Mouse (Mus musculus): ENCODE results near the gene Rep15. TPM values are rescaled to one million over a fixed set of nuclear protein-coding genes. Genes with fewer than 3 reads are reported as not detected.

The Rep15 gene
- total and polyA plus RNA-seq, 2 experiments from 2014 or later = 0.49 to 0.83 TPM

DNA sequence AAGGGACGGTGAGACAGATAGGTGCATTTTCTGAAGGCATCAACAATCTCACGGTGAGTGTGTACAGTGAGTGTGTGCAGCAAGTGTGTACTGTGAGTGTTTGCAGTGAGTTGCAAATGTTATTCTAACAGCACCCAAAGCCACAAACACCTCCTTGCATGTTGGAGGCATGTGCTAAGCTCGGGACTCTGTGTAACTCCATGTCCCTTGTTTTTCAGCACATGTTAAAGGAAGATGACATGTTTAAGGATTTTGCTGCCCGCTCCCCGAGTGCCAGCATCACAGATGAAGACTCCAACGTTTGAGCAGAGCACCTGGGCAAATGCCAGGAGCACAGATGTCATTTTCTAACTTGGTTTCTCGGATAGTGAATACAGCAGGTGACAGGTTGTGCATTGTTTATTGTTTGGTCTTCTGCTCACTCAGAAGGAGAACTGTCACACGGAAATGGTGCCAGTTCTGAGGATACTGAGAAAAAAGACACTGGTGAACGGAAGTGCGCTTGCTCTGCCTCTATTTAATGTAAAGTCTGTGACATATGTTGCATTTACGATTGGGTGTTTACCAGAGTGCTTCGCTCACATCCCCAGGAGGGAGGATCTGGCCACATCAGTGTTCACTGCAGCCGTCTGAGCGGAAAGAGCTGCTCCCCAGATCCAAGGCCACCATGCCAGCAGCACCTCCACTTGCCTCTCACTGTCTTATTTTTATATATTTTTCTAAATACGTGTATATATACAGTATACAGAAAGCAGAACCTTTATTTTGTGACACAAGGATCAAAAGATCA, 2.1 kb upstream of the Rep15 start:
- no peak overlapping the region for H3K4me2 ChIP-seq (ENCODE audit: low read depth, low read length, poor library complexity, severe bottlenecking)
- H3K4me1 ChIP-seq (ENCODE audit: insufficient read depth, low read length) = no peaks in the 10 kb centered on the region
- no peak overlapping the region for H3K4me3 ChIP-seq (ENCODE audit: low read depth, low read length)
- H3K36me3 ChIP-seq (ENCODE audit: insufficient read depth, low read length) = 0 out of 2 replicates have a peak, but pooled peaks cover 8% of the 10 kb centered on the region
- H3K27me3 ChIP-seq (ENCODE audit: insufficient read depth, low read length) = no peaks in the 10 kb centered on the region
- TF ChIP-seq CTCF (IDR thresholded peaks at IDR 0.05) = no peak
- no peaks in the 10 kb centered on the region for H3K9me3 ChIP-seq (ENCODE audit: low read length)
- ATAC-seq (ENCODE audit: low FRiP score) (no peak), DNase-seq (ENCODE audit: low spot score) (peak; percentile 19)
- no peak overlapping the region for H3K9ac ChIP-seq (replicated peaks; ENCODE audit: low read length, poor library complexity, severe bottlenecking)
- H3K27ac ChIP-seq (ENCODE audit: low read depth, low read length) = no peak overlapping the region
- whole genome bisulfite sequencing = 88% methylated on average over 15 of the region's 15 CpGs

DNA sequence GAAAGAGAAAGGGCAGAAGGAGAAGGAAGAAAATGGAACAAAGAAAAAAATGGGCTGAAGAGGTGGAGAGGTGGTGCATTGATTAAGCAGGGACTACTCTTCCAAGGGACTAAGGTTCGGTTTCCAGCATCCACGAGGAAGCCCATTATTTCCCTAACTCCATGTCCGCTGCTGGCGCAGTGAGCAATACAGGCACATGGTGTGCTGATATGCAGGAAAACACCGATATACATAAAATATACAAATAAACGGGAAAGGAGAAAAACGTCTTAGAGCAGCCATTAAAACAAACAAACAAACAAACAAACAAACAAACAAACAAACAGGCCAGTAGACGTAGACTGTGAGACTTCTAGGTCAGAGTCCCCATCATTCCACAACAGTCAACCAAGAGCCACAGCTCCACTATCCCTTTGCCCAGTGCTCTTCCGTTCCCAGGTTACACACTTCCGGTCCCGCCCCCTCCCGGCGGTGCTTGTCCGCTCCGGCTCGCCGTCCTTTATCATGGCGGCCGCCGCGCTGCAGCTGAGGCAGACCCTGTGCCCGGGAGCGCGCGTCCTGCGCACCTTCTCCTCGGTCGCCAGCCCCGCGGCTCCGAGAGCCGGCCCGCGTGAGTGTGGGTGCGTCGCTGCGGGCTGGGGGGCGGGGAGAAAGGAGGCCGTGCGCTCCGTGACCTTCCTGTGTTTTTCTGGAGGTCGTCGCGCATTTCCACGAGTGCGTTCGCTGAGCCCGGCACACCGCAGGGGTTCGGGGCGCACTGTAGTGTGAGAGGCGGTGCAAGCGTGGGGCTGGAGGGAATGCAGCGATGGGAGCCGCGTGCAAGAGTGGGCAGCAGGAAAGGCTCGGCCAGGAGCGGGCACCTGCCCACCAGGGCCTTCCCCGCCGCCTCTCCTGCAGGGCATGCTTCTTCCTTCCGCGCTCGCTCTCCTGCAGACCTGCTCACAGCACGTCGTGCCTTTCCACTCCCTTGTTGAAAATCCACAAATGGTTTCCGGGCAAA, 10.2 kb downstream of the Rep15 start, which contains the start of gene Mrps35:
TSS of gene Mrps35 (plus strand) at position 474 of the 1,000 bp plus-strand sequence.
- 4% methylated on average over 66 of the region's 66 CpGs for WGBS
- Histone ChIP-seq H3K27ac (ENCODE audit: low read depth, low read length) (peak within 1 kb of the TSS; percentile 92), H3K27me3 (ENCODE audit: insufficient read depth, low read length) (no peaks in the 10 kb centered on the region; the same call in 1 of the 2 replicates), H3K4me1 (ENCODE audit: insufficient read depth, low read length) (peaks cover 6% of the 10 kb centered on the region; the same call in 1 of the 2 replicates), H3K9me3 (ENCODE audit: low read length) (no peaks in the 10 kb centered on the region), H3K4me3 (ENCODE audit: low read depth, low read length) (peak within 1 kb of the TSS; percentile 75), H3K36me3 (ENCODE audit: insufficient read depth, low read length) (peaks cover 5% of the 10 kb centered on the region; the same call in 1 of the 2 replicates), H3K4me2 (ENCODE audit: low read depth, low read length, poor library complexity, severe bottlenecking) (peak within 1 kb of the TSS; percentile 68), H3K9ac (replicated peaks; ENCODE audit: low read length, poor library complexity, severe bottlenecking) (peak within 1 kb of the TSS; percentile 95)
- TF ChIP-seq CTCF (IDR thresholded peaks at IDR 0.05) = peak; percentile 50
- peak; percentile 99 for ATAC-seq (ENCODE audit: low FRiP score)
- peak; percentile 95 for DNase-seq (ENCODE audit: low spot score)

DNA sequence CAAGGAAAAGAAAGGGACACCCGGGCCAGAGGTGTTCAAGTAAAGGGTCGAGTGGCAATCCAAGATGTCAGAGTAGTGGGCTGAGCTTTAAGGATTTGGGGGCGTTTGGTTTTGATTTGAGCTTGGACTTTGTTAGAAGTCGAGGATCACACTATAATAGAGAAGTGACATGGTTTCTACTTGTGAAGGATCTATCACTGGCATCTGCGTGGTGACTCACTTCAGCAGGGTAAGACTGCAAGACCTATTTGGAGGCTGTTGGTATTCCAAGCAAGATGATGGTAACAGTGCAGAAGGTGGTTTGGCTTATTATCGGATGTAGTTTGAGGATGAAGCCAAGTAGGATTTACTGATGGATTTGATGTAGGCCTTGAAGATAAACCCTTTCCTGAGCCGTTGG, 11.2 kb downstream of the Rep15 start:
- 45% methylated on average over 7 of the region's 7 CpGs for WGBS
- ATAC-seq (ENCODE audit: low FRiP score) (no peak), DNase-seq (ENCODE audit: low spot score) (no peak)
- Histone ChIP-seq H3K27me3 (ENCODE audit: insufficient read depth, low read length) (no peaks in the 10 kb centered on the region; the same call in 1 of the 2 replicates), H3K27ac (ENCODE audit: low read depth, low read length) (no peak overlapping the region), H3K4me3 (ENCODE audit: low read depth, low read length) (peak overlapping the region; percentile 75), H3K36me3 (ENCODE audit: insufficient read depth, low read length) (peaks cover 13% of the 10 kb centered on the region), H3K4me1 (ENCODE audit: insufficient read depth, low read length) (peaks cover 6% of the 10 kb centered on the region; the same call in 1 of the 2 replicates), H3K4me2 (ENCODE audit: low read depth, low read length, poor library complexity, severe bottlenecking) (peak overlapping the region; percentile 68), H3K9ac (replicated peaks; ENCODE audit: low read length, poor library complexity, severe bottlenecking) (peak overlapping the region; percentile 95), H3K9me3 (ENCODE audit: low read length) (no peaks in the 10 kb centered on the region)
- no peak for TF ChIP-seq CTCF (IDR thresholded peaks at IDR 0.05)

DNA sequence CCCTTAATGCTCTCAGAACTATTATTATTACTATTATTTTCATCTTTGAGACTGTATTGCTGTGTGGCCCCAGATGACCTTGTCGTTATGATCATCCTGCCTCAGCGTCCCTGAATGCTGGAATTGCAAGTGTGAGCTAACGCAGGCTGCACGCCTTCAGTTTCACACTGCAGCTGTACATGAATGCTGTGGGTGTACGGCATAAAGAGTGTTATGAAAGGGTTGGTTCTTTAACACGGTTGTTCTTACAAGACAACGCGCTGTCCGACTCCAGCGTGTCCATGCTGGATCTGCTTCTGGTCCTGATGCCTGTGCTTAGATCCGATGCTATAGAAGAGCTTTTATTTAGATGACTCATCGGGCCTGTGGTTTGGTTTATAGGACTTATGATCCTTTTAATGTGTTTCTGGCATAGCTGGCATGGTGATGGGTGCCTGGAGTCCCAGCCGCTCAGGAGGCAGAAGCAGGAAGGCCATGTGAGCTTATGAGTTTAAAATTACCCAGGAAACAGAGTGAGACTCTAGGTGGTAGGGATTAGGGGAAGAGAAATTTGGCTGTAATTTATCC, 16.9 kb downstream of the Rep15 start:
- Histone ChIP-seq H3K4me2 (ENCODE audit: low read depth, low read length, poor library complexity, severe bottlenecking) (no peak overlapping the region), H3K9me3 (ENCODE audit: low read length) (no peaks in the 10 kb centered on the region), H3K4me3 (ENCODE audit: low read depth, low read length) (no peak overlapping the region), H3K4me1 (ENCODE audit: insufficient read depth, low read length) (no peaks in the 10 kb centered on the region), H3K27me3 (ENCODE audit: insufficient read depth, low read length) (no peaks in the 10 kb centered on the region), H3K27ac (ENCODE audit: low read depth, low read length) (no peak overlapping the region), H3K9ac (replicated peaks; ENCODE audit: low read length, poor library complexity, severe bottlenecking) (no peak overlapping the region), H3K36me3 (ENCODE audit: insufficient read depth, low read length) (peaks cover 37% of the 10 kb centered on the region)
- 97% methylated on average over 13 of the region's 13 CpGs for WGBS
- TF ChIP-seq CTCF (IDR thresholded peaks at IDR 0.05) = no peak
- DNase-seq (ENCODE audit: low spot score) (no peak), ATAC-seq (ENCODE audit: low FRiP score) (no peak)

DNA sequence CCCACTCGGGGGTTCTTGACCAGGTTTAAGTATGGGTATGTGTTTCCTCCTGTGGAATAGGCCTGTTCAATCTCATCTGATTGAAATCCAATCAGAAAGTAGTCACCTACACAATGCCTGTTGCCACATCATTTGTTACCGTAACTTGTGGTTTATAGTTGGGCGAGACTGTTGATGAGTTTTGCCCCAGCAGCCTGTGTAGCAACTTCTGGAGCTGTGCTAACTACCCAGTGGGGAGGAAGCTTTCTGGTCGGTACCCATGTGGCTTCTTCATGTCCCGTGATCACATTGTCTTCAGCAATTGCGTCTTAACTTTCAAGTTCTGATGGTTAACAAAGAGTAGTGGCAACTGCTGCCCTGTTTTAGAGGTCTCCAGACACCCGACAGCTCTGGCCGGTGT, 19.3 kb downstream of the Rep15 start:
- WGBS = 98% methylated on average over 8 of the region's 8 CpGs
- Histone ChIP-seq H3K27ac (ENCODE audit: low read depth, low read length) (no peak overlapping the region), H3K27me3 (ENCODE audit: insufficient read depth, low read length) (no peaks in the 10 kb centered on the region), H3K9ac (replicated peaks; ENCODE audit: low read length, poor library complexity, severe bottlenecking) (no peak overlapping the region), H3K4me3 (ENCODE audit: low read depth, low read length) (no peak overlapping the region), H3K9me3 (ENCODE audit: low read length) (no peaks in the 10 kb centered on the region), H3K36me3 (ENCODE audit: insufficient read depth, low read length) (peaks cover 57% of the 10 kb centered on the region), H3K4me1 (ENCODE audit: insufficient read depth, low read length) (no peaks in the 10 kb centered on the region), H3K4me2 (ENCODE audit: low read depth, low read length, poor library complexity, severe bottlenecking) (no peak overlapping the region)
- no peak for TF ChIP-seq CTCF (IDR thresholded peaks at IDR 0.05)
- no peak for ATAC-seq (ENCODE audit: low FRiP score)
- DNase-seq (ENCODE audit: low spot score) = no peak
